Mouse (Mus musculus) lung, postnatal 0 days (tissue): ENCODE data around the gene Syt14.

Experiments used
- CTCF ChIP-seq: IDR thresholded peaks from 2 replicates; pipeline ENCODE4 v1.5.1; 2016; ENCODE audit warnings: antibody characterized with exemption, mild to moderate bottlenecking
- EP300 ChIP-seq: IDR thresholded peaks from 2 replicates; pipeline ENCODE4 v1.6.1; 2016; ENCODE audit warnings: antibody characterized with exemption, mild to moderate bottlenecking, control low read depth

- TF ChIP-seq CTCF, result no peak
- TF ChIP-seq EP300, result no peak
Observed at GRCm38 (mm10) chr1:193012351-193012750, 23.2 kb downstream of the Syt14 start.
